Mouse (Mus musculus) ovary, postnatal 36 days (tissue): ENCODE measurements around the gene Sgip1.
A peak's percentile ranks its signal among the peaks of the same experiment; 100 is the strongest.

Source experiments
- DNase-seq: peaks from one replicate; pipeline ENCODE4 v3.0.0; 2022; ENCODE audit warnings: low spot score, mixed read lengths

Gene Sgip1

GRCm38 (mm10) chr4:102741287-102741686 lies at the start of gene Sgip1:
Sgip1 (plus strand) TSS chr4:102741297.
- DNase-seq, result no peak

GRCm38 (mm10) chr4:102691402-102691801 lies 49.7 kb upstream of the Sgip1 start:
- no peak for DNase-seq

- DNase-seq, result no peak
These were observed 43.1 kb upstream of the Sgip1 start for GRCm38 (mm10) chr4:102697966-102698365.

- no peak for DNase-seq
These were observed 29.4 kb upstream of the Sgip1 start for GRCm38 (mm10) chr4:102711731-102712130.

GRCm38 (mm10) chr4:102715532-102715931 lies 25.6 kb upstream of the Sgip1 start:
- DNase-seq, result no peak

- DNase-seq, result no peak
These were observed 23.8 kb upstream of the Sgip1 start for GRCm38 (mm10) chr4:102717123-102717828.

GRCm38 (mm10) chr4:102719535-102719934 lies 21.6 kb upstream of the Sgip1 start:
- DNase-seq, result no peak

GRCm38 (mm10) chr4:102719951-102720350 lies 21.1 kb upstream of the Sgip1 start:
- no peak for DNase-seq

GRCm38 (mm10) chr4:102724442-102724841 lies 16.7 kb upstream of the Sgip1 start:
- no peak for DNase-seq

GRCm38 (mm10) chr4:102730976-102731375 lies 10.1 kb upstream of the Sgip1 start:
- DNase-seq, result no peak

GRCm38 (mm10) chr4:102734022-102734657 lies 7.0 kb upstream of the Sgip1 start:
- no peak for DNase-seq

GRCm38 (mm10) chr4:102753334-102754090 lies 12.4 kb downstream of the Sgip1 start:
- no peak for DNase-seq

- DNase-seq, result peak; percentile 31
These were observed 18.2 kb downstream of the Sgip1 start for GRCm38 (mm10) chr4:102759095-102759890.

- peak; percentile 37 for DNase-seq
These were observed 19.1 kb downstream of the Sgip1 start for GRCm38 (mm10) chr4:102760042-102760821.

GRCm38 (mm10) chr4:102762075-102762474 lies 21.0 kb downstream of the Sgip1 start:
- DNase-seq, result no peak

GRCm38 (mm10) chr4:102769070-102769469 lies 28.0 kb downstream of the Sgip1 start:
- no peak for DNase-seq

- DNase-seq, result no peak
These were observed 28.8 kb downstream of the Sgip1 start for GRCm38 (mm10) chr4:102769936-102770335.

GRCm38 (mm10) chr4:102771598-102772357 lies 30.7 kb downstream of the Sgip1 start:
- DNase-seq, result no peak

GRCm38 (mm10) chr4:102773225-102773624 lies 32.1 kb downstream of the Sgip1 start:
- DNase-seq, result no peak

- DNase-seq, result no peak
These were observed 32.7 kb downstream of the Sgip1 start for GRCm38 (mm10) chr4:102773841-102774240.

- no peak for DNase-seq
These were observed 33.5 kb downstream of the Sgip1 start for GRCm38 (mm10) chr4:102774549-102774948.
